Mouse (Mus musculus) layer of hippocampus, postnatal 10 days (tissue): ENCODE results near the gene Hoxa5. TPM values are rescaled to one million over a fixed set of nuclear protein-coding genes. Genes with fewer than 3 reads are reported as not detected.

Source experiments
- DNase-seq, 2 experiments: peaks; one replicate each; pipeline ENCODE4 v3.0.0; 2021; ENCODE audit warnings: low spot score in 2 of 2
- total RNA-seq, 2 experiments: library from RNA; stranded (reverse); gene quantifications; 2 replicates each; pipeline ENCODE4 v1.2.3; 2021

The Hoxa5 gene
- total RNA-seq, 2 experiments from 2014 or later: not detected

- no peak for DNase-seq
Measured at GRCm38 (mm10) chr6:52215771-52216535, 11.6 kb upstream of the Hoxa5 start.

- no peak for DNase-seq
Measured at GRCm38 (mm10) chr6:52215070-52215469, 10.7 kb upstream of the Hoxa5 start.

- no peak for DNase-seq
Measured at GRCm38 (mm10) chr6:52214271-52214670, 9.9 kb upstream of the Hoxa5 start.

- no peak for DNase-seq
Measured at GRCm38 (mm10) chr6:52213119-52213986, 9.0 kb upstream of the Hoxa5 start, which contains the start of the genes Hoxa3 and Gm28308. Gene Hoxa3 (minus strand): TSS chr6:52213336. Gene Gm28308 (minus strand): TSS chr6:52213339.

GRCm38 (mm10) chr6:52212556-52213118 is 8.2 kb upstream of the Hoxa5 start:
- DNase-seq: no peak

- no peak for DNase-seq
Measured at GRCm38 (mm10) chr6:52211961-52212360, 7.6 kb upstream of the Hoxa5 start.

GRCm38 (mm10) chr6:52211170-52211935 is 7.0 kb upstream of the Hoxa5 start:
- DNase-seq: peak; percentile 61 to 77

- no peak for DNase-seq
Measured at GRCm38 (mm10) chr6:52209685-52210046, 5.3 kb upstream of the Hoxa5 start.

- no peak for DNase-seq
Measured at GRCm38 (mm10) chr6:52208868-52209684, 4.7 kb upstream of the Hoxa5 start.

- no peak for DNase-seq
Measured at GRCm38 (mm10) chr6:52208072-52208867, 3.9 kb upstream of the Hoxa5 start, which contains the start of gene Hoxa6. Gene Hoxa6 (minus strand): TSS chr6:52208722.

GRCm38 (mm10) chr6:52207684-52207976 is 3.2 kb upstream of the Hoxa5 start:
- no peak for DNase-seq

GRCm38 (mm10) chr6:52206882-52207683 is 2.7 kb upstream of the Hoxa5 start:
- DNase-seq: no peak

GRCm38 (mm10) chr6:52205638-52206621 is 1.5 kb upstream of the Hoxa5 start:
- DNase-seq: no peak

- DNase-seq: no peak
Measured at GRCm38 (mm10) chr6:52205221-52205620, 834 bp upstream of the Hoxa5 start.

GRCm38 (mm10) chr6:52203371-52204049 is 877 bp downstream of the Hoxa5 start:
- DNase-seq: no peak

- DNase-seq: no peak
Measured at GRCm38 (mm10) chr6:52203121-52203370, 1.3 kb downstream of the Hoxa5 start.
